Mouse (Mus musculus): ENCODE data around the gene Abo. TPM values are rescaled to one million over a fixed set of nuclear protein-coding genes. Genes with fewer than 3 reads are reported as not detected.

The Abo gene
- polyA plus RNA-seq, 1 experiment, result not detected

DNA sequence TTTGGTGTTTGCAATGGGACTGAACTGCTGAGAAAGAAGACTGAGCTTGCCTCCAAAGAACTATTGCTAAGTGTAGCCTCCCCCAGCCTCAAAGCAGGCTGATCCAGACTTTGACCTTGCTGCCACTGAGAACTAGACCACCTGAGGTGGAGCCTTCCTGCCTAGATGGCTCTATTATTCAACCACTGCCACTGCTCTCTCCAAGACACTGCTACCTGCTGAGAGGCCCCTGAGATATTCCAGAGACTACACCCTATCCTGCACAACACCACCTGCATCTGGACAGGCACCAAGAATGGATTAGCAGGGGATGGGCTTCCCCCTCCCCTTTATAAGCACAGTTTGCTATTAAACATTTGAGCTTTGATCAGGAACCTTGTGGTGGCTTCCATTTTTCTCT, 13.8 kb upstream of the Abo start:
- no peak for DNase-seq (ENCODE audit: low read depth, low spot score)

DNA sequence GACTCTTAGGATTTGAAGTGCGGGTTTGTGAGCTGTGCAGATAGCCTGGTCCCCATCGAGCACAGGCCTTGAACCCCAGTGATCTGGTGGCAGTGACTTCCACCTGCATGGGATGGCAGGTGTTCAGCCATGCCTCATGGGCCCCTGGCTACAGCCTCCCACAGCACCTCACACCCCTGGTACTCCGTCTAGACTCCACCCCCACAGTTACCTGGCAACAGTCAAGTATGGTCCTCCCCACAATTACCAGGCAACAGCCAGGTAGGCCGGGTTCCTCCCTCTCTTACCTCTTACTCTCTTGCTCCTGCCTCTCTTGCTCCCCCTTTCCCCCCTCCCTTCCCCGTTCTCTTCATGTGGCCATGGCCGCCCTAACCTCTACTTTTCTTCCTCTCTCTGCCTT, 5.9 kb upstream of the Abo start:
- DNase-seq (ENCODE audit: low read depth, low spot score), result no peak
- 61% methylated on average over 6 of the region's 6 CpGs for WGBS

DNA sequence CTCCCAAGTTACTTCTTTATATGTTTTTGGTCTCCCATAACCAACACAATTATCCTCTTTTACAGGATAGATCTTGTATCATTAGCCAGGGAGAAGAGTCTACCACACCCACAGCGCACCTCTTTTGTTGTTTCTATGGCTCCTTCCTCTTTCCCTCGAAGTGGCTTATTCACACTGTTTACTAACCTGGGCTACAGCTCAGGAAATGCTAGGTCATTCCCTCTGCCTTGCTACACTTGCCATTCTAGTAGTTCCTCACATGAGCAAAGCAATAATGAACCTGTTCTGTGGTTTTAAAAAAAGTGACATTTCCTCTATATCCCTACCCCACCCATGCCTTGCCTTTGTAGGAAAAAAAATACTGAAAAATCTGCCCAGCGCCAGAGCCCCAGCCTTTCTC, 1.9 kb downstream of the Abo start:
- WGBS, result 36% methylated on average over 3 of the region's 3 CpGs

DNA sequence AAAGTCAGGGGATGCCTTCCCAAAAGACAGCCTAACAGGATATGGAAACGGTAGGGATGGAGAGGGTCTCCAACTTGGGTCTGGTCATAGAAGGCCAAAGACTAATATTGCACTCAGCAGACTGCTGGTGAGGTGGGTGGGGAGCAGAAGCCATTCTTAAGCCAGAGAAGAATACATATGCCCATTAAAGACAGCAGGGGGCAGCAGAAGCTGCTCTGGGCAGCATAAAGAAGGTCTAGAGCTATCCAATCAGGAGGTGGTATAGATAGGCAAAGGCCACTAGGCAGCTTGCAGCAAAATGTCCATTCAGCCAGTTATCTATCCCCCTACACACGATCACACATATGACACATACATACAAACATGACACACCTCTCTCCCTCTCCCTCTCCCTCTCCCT, 17.1 kb downstream of the Abo start:
- DNase-seq (ENCODE audit: low read depth, low spot score), result no peak
- WGBS, result 29% methylated on average over 2 of the region's 2 CpGs

More for the DNA sequence above, 1.9 kb downstream of the Abo start:
- peak; percentile 32 for DNase-seq (ENCODE audit: low read depth, low spot score)

DNA sequence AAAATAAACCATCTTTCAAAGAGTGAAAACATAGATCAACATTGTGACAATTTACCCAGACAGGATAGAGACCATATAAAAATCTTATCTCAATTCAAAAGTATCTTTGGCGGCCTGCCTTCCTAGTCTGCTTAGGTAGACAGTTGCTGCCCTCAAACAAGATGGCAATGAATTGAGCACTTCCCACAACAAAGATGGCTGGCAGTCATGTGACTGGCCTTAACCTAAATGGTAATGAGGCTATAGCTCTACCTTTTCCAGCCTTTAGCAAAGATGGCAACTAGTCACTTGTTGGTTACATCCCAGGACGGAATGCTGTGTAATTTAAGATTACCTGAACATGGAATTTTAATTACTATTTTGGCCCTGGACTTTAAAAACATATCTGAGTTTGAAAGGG, 32.3 kb downstream of the Abo start:
- DNase-seq (ENCODE audit: low read depth, low spot score), result no peak
- WGBS, result 73% methylated on average over 2 of the region's 2 CpGs

DNA sequence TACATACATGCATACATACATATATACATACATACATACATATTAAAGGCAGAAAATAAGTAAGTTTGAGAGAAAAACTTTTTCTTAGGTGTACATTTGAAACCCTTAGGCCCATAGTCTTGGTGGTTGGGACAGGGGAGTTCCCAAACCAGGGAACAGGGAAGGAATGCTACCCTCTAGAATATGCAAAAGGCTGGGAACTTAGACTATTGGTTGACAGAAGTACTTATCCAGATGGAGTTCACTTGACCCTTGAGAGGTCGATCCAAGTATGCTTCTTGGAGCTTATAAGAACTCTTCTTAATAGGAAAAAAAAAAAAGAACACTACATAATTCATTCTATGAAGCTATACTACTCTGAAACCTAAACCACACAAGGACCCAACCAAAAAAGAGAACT, 36.7 kb downstream of the Abo start:
- 91% methylated on average over 1 of the region's 1 CpGs for WGBS
- no peak for DNase-seq (ENCODE audit: low read depth, low spot score)

DNA sequence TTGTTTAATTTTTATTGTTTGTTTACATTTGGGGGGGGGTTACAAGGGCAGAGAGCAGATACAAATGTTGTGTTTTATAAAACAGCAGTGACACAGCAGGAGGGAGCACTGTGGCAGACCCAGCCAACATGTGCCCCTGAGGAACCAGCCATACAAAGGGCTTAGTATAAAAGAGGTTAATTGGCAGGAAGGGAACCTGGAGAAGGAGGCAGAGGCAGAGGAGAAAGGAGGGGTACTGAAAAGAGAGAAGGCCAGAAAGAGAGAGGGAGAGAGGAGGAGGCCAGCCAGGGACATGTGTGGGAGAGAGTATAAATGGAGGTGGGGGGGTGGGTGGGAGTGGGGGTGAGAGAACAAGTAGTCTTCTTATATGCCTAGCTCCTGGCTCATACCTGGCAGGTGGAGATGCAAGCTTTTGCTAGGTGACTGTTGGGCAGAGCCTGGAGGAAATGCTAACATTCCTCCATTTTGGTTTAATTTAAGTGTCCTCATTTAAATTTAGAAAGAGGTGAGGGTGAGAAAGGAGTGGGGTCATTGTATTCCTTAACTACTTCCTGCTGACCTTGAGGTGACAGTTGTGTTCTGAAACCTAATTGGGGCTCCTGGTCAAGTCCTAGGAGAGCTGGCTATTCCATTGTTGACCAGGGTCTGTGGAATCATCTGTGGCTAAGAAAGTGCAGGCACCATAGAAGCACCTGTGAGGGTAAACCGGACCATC, 37.4 kb downstream of the Abo start:
- WGBS, result 100% methylated on average over 1 of the region's 1 CpGs
- DNase-seq (ENCODE audit: low read depth, low spot score), result no peak

Other genes starting within 250 kb of the Abo start
- gene Fam69b, start 236.5 kb downstream of the Abo start, polyA plus RNA-seq (2012; rRNA removed), result 5.0 and 6.3 TPM in 2 replicates
- 0.11 TPM in 1 of 2 replicates, not detected in the other for gene Lcn4, start 193.7 kb downstream of the Abo start, polyA plus RNA-seq (2012; rRNA removed)
- gene Surf6, start 37.9 kb upstream of the Abo start, polyA plus RNA-seq (2012; rRNA removed), result 7.9 and 10.0 TPM in 2 replicates
- 22.3 and 24.4 TPM in 2 replicates for gene Med22, start 45.7 kb upstream of the Abo start, polyA plus RNA-seq (2012; rRNA removed)
- gene Rpl7a, start 45.8 kb upstream of the Abo start, polyA plus RNA-seq (2012; rRNA removed), result 980 and 1,073 TPM in 2 replicates
- gene Surf2, start 51.4 kb upstream of the Abo start, polyA plus RNA-seq (2012; rRNA removed), result 15.1 and 17.5 TPM in 2 replicates
- gene Surf1, start 51.6 kb upstream of the Abo start, polyA plus RNA-seq (2012; rRNA removed), result 44.4 and 49.5 TPM in 2 replicates
- 378 and 526 TPM in 2 replicates for gene Surf4, start 68.9 kb upstream of the Abo start, polyA plus RNA-seq (2012; rRNA removed)
- gene Stkld1, start 69.1 kb upstream of the Abo start, polyA plus RNA-seq (2012; rRNA removed), result 0.15 TPM in 1 of 2 replicates, not detected in the other
- 22.3 and 30.0 TPM in 2 replicates for gene Rexo4, start 99.4 kb upstream of the Abo start, polyA plus RNA-seq (2012; rRNA removed)
- gene Adamts13, start 108.4 kb upstream of the Abo start, polyA plus RNA-seq (2012; rRNA removed), result 0.43 and 0.59 TPM in 2 replicates
- 44.9 and 53.6 TPM in 2 replicates for gene Cacfd1, start 144.9 kb upstream of the Abo start, polyA plus RNA-seq (2012; rRNA removed)
- 5.2 and 6.0 TPM in 2 replicates for gene Slc2a6, start 163.0 kb upstream of the Abo start, polyA plus RNA-seq (2012; rRNA removed)
- gene Mymk, start 207.2 kb upstream of the Abo start, polyA plus RNA-seq (2012; rRNA removed), result 0.23 and 0.35 TPM in 2 replicates
- 1.3 and 1.8 TPM in 2 replicates for gene Adamtsl2, start 214.4 kb upstream of the Abo start, polyA plus RNA-seq (2012; rRNA removed)